28 mouse cellular contexts compared by ENCODE assay signal in genomic region chr1:72432579-72432978, GRCm38 (mm10).
"Had no signal": no experiment of that assay in that cellular context is flagged by ENCODE, and none has a peak within 500 bp of the region (broad histone marks: within the 10 kb centered on the region; RNA-seq: fewer than 3 reads in every experiment).

No protein-coding gene starts in this region.

- H3K36me3 ChIP-seq: embryonic facial prominence, embryonic 10.5 days; embryonic facial prominence, embryonic 12.5 days; embryonic facial prominence, embryonic 13.5 days; embryonic facial prominence, embryonic 15.5 days; forebrain, embryonic 10.5 days; forebrain, embryonic 12.5 days; forebrain, embryonic 15.5 days had no signal

- H3K9ac ChIP-seq: embryonic facial prominence, embryonic 12.5 days; embryonic facial prominence, embryonic 13.5 days; embryonic facial prominence, embryonic 15.5 days; forebrain, embryonic 12.5 days; forebrain, embryonic 13.5 days; forebrain, embryonic 15.5 days; forebrain, postnatal 0 days had no signal

- H3K4me1 ChIP-seq: embryonic facial prominence, embryonic 12.5 days; embryonic facial prominence, embryonic 13.5 days; embryonic facial prominence, embryonic 15.5 days; forebrain, embryonic 12.5 days had no signal

- H3K4me2 ChIP-seq: embryonic facial prominence, embryonic 12.5 days; embryonic facial prominence, embryonic 13.5 days; embryonic facial prominence, embryonic 15.5 days; forebrain, embryonic 12.5 days; forebrain, embryonic 13.5 days; forebrain, embryonic 15.5 days had no signal

- ATAC-seq: forebrain, embryonic 16.5 days; forebrain, postnatal 0 days had no signal

- H3K4me3 ChIP-seq: embryonic facial prominence, embryonic 10.5 days; embryonic facial prominence, embryonic 12.5 days; embryonic facial prominence, embryonic 13.5 days; embryonic facial prominence, embryonic 15.5 days; erythroblast, embryonic 14.5 days; forebrain, embryonic 10.5 days; forebrain, embryonic 12.5 days; forebrain, embryonic 13.5 days; forebrain, embryonic 15.5 days; gastrocnemius, adult 2 months; heart, adult 2 months had no signal

- DNase-seq: cerebellum, adult 2 months; cerebellum, adult 8-10 months; cerebellum, adult 9-10 months; cerebellum, adult 9-11 months; cerebellum, postnatal 10 days; cerebellum, postnatal 14 days; cerebellum, postnatal 25 days; cerebellum, postnatal 36 days; embryo, embryonic 11 days; forebrain, postnatal 0 days; gastrocnemius, adult 2 months; gastrocnemius, postnatal 10 days; gastrocnemius, postnatal 14 days; gastrocnemius, postnatal 25 days; gastrocnemius, postnatal 36 days; heart, adult 11 months; heart, adult 18-20 months; heart, adult 2 months had no signal

- H3K27ac ChIP-seq: embryonic facial prominence, embryonic 10.5 days; embryonic facial prominence, embryonic 12.5 days; embryonic facial prominence, embryonic 13.5 days; embryonic facial prominence, embryonic 15.5 days; forebrain, embryonic 10.5 days; forebrain, embryonic 13.5 days; gastrocnemius, adult 2 months; heart, adult 2 months had no signal

- H3K9me3 ChIP-seq: embryonic facial prominence, embryonic 10.5 days; embryonic facial prominence, embryonic 12.5 days; embryonic facial prominence, embryonic 13.5 days; embryonic facial prominence, embryonic 15.5 days; forebrain, embryonic 10.5 days; forebrain, embryonic 12.5 days; forebrain, embryonic 13.5 days; forebrain, embryonic 15.5 days had no signal

- H3K27me3 ChIP-seq: embryonic facial prominence, embryonic 12.5 days; embryonic facial prominence, embryonic 13.5 days; embryonic facial prominence, embryonic 15.5 days; forebrain, embryonic 12.5 days; forebrain, embryonic 13.5 days; forebrain, embryonic 15.5 days had no signal
